Mouse (Mus musculus) adrenal gland, postnatal 10 days (tissue): ENCODE measurements around the gene 4930402H24Rik. TPM values are rescaled to one million over a fixed set of nuclear protein-coding genes. Genes with fewer than 3 reads are reported as not detected.

ENCODE experiments used
- DNase-seq: peaks from one replicate; pipeline ENCODE4 v3.0.0; 2021; ENCODE audit warnings: mixed read lengths
- total RNA-seq, 2 experiments: library from RNA; stranded (reverse); gene quantifications; 2 replicates each; pipeline ENCODE4 v1.2.3; 2021

Gene 4930402H24Rik
- total RNA-seq, 2 experiments from 2014 or later = 38.9 to 49.6 TPM

DNA sequence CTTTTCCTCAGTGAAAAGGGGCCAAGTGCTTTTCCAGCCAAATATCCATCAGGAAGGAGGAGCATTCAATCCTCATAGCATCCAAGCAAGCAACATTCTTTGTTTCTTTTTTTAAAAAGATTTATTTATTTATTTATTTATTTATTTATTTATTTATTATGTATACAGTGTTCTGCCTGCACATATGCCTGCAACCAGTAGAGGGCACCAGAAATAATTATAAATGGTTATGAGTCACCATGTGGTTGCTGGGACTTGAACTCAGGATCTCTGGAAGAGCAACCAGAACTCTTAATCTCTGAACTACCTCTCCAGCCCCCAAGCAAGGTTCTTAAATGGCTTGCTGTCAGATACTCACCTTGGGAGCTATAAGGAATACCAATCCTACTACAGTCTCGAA lies 93.7 kb downstream of the 4930402H24Rik start:
- DNase-seq = no peak

- DNase-seq = no peak
These were observed 101.1 kb downstream of the 4930402H24Rik start for GRCm38 (mm10) chr2:130805146-130805545.

GRCm38 (mm10) chr2:130803706-130804105 lies 102.5 kb downstream of the 4930402H24Rik start:
- no peak for DNase-seq

DNA sequence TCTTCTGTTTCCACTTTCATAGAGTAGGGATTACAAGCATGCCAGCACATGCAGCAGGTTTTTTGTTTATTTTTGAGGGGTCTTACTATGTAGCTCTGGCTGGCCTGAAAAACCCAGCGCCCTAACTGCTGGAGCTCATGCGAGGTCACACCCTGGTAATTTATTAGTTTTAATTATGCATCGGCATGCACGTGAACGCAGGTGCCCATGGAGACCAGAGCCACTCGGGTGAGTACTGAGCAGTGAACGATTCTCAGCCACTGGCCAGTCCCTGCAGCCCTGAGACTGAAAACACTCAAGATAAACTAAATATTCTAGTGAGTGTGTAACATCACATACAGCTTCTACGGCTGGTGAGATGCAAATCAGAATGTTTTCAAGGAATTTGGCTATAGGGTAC lies 110.5 kb downstream of the 4930402H24Rik start:
- DNase-seq = no peak

DNA sequence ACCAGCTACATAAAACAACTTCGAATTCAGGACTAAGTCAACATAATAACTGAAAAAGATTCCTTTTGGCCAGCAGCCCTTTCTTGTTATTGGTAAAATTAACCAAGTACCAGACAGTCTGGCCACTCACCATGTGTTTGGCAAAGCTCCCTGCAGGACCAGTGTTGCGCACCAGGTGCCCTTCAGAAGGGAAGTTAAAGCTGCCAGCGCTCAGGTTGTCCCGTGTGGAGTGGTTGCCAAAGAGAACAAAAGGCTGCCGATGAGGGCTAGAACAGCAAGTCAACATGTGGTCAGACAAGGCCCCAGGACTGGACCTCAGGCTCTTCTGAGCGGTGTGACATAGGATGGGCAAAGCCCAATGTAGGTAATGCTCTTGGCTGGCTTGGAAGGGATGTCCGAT lies 114.5 kb downstream of the 4930402H24Rik start:
- no peak for DNase-seq

DNA sequence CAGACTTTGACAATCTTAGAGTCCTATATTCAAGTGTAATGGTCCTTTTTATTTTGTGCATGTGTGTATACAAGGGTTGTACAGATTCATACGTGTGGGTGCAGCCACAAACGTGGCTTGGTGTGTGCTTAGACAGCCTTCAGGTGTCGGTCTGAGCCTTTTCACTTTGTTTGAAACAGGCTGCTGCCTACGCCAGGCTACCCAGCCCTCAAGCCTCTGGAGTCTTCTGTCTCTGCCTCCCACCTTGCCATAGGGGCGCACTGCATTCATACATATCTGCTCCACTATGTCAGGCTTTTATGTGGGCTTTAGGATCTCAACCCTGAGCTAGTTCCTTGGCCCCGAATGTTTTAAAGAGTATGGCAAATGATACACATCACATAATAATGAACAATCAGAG lies 116.6 kb downstream of the 4930402H24Rik start:
- DNase-seq = no peak

DNA sequence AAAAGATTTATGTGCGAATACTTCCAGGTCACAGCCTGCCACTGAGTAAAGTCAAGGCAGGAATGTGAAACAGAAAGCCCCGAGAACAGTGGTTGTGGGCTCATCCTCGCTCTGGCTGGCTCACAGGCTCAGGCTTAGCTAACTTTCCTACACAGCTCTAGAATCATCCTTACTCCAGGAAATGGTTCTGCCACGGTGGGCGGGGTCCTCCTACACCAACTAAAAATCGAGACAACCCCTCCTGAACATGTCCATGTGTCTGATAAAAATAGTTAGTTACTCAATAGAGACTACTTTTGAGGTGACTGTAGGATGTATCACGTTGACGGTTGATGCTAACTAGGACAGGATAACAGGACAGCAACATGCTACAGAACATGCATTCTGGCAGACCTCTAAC lies 117.2 kb downstream of the 4930402H24Rik start:
- DNase-seq = no peak

DNA sequence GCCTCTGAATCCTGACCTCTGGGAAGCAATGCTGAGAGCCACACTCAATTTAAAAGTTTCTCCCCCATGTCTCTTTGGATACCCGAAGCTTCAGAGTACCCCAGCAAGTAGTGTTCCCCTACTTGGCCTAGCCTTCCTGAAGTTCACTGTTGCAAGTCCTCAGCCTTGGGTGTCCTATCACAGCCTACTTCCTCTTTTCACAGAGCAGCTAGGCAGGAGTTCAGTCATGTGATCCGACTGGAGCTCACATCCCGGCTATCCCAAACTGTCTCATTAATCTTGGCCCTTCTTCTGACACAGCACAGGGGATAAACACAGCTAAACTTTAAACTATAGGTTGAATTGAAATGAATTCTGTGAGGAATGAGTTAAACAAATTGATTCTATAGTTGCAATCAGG lies 121.3 kb downstream of the 4930402H24Rik start:
- no peak for DNase-seq

DNA sequence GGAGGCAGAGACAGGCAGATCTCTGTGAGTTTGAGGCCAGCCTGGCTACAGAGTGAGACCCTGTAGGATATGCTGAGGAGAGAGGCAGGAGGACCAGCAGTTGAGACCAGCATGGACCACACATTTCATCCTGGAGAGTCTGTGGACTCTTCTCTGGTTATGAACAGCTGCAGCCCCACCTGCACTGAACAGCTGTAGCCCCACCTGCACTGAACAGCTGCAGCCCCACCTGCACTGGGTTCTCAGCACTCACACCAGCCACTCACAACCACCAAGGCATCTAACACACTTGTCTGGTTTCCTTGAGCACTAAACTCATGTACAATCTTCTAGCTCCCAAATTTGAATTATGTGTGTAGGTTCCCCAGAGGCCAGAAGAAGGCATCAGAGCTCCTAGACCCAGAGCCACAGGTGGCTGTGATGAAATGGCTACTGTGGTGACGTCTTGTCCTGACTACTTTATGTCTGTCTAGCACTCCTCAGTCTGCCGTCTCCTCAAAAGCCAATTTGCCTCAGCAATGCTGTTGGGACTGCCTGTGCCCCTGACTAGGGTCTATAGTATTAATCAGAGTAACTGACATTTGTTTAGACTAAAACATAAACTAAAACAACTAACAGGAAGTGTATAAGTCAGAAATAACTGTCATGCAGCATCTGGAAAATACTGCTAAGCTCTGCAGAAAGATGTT lies 125.4 kb downstream of the 4930402H24Rik start:
- DNase-seq = no peak

GRCm38 (mm10) chr2:130779935-130780334 lies 126.3 kb downstream of the 4930402H24Rik start:
- DNase-seq = no peak

DNA sequence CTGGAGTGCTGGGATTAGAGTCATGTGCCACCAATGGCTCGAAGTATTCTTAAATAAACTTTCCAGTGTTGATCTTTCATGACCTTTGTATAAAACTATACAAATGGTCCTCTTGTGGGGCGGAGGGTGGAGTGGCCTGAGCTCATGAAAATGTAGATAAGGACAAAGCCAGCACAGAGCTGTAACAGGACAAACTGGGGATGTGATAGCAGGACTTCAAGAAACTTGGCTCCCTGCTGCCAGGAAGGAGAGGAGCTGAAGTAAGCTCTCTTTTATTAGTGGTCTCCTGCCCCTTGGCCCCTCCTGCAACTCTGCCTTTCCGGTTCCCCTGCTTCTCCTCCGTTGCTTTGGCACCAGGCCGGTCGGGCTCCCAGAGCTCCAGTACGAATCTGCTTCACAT lies 129.6 kb downstream of the 4930402H24Rik start:
- DNase-seq = no peak

DNA sequence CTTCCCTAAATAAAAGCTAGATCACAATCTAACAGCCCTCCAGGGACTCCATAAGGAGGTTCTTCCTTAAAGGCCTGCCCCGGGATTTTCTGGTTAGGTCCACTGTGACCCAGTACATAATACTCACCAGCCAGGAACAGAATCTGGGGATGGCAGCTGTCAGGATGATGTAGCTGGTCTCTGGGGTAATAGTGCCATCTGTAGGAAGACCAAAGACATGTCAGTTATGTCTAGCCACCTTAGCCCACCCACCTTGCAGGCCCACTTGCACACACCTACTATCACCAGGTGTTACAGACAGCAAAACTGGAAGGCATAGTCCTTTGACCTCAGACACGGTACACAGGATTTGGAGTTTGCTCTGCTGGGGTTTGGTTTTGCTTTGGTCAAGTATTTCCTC lies 138.7 kb downstream of the 4930402H24Rik start:
- no peak for DNase-seq

DNA sequence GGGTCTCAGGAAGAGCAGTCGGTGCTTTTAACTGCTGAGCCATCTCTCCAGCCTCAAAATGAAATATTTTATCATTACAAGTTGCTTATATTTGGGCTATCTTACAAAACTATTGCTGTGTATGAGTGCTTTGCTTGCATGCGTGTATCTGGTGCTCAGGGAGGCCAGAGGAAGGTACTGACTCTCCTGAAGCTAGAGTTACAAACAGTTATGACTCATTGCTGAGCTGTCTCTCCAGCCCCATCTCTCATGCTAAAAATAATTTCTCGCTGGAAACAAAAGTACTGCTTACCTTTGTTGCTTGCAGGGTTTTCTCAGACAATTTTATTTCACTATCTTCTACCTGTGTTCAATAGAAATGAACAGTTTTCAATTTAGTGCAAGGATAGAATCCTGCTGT lies 140.8 kb downstream of the 4930402H24Rik start:
- DNase-seq = no peak

- DNase-seq = no peak
These were observed 145.3 kb downstream of the 4930402H24Rik start for GRCm38 (mm10) chr2:130760876-130761275.

DNA sequence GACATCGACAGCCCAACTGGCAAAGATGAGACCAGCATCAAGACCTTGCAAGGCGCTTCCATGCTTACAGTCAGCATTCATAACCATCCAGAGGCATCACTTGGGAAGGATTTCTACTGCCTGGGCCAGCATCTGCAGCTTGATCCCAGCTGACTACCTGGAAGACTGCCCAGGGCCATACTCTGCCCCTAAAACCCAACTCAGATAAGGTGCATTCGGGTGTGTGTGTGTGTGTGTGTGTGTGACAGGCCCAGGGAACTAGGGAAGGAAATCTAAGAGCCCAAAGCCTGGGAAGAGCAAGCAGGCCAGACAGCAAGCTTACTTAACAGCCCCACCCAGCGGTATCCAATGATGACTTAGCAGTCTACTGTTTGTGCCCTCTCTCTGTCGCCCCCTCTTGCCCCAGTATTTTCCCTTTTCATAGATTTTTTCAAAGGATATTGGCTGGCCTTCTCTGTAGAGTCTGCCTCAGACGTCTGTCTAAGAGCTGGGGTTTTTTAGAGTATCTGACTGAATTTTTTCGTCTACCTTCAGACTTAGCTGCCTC lies 151.1 kb downstream of the 4930402H24Rik start:
- DNase-seq = peak; percentile 8

DNA sequence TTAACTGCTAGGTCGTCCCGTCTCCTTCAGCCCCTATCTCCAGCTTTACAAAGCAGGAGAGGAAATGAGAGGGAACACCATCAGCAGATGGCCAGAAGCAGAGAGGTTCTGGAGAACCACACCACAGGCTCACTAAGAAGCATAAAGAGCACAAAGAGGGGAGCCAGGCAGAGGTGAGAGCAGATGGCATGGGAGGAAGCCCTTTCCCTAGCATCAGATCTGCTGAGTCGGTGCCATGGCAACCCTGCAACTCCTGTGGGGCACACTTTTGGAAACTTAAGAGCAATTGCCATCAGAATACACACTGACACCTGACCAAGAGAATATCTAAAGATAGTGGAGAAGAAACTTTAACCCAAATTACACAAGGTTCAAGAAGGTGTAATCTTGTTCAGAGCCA lies 151.6 kb downstream of the 4930402H24Rik start:
- DNase-seq = no peak

DNA sequence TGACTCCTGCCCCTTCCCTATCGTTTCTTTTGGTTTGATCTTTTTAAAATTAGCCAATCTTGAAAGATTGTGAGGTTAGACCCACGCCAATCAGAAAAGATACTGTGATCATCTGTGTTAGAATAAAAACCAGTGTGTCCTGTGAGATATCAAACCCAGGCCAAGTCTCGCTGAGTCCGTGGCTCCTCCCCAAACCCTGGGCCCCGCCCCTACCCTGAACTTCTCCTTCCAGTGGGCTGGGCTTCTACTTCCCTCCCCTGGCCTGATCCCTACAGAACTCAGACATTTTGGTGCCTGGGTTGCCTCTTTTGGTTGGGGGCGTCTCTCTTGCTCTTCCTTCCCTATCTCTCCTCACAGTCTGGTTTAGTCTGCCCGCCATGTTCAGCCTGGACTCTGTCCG lies 155.8 kb downstream of the 4930402H24Rik start:
- DNase-seq = peak; percentile 17

DNA sequence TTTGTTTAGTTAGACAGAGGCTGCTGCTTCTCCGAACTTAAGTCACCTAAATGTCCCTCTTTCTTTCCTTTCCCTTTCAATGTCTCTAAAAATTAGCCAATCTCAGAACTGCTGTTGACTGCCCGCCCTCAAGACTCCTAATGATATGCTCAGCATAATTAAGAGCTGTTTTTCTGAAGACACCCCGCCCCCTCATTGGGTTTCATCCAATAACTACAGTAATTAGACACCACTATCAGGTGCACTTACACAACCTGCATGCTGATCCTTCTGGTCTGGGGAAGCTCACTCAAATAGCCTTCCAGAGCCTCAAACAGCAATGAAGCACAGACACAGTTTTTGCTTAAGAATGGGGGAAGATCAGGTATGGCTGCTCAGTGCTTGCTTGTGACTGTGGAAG lies 156.5 kb downstream of the 4930402H24Rik start:
- DNase-seq = no peak

GRCm38 (mm10) chr2:130743576-130743975 lies 162.6 kb downstream of the 4930402H24Rik start:
- DNase-seq = no peak

DNA sequence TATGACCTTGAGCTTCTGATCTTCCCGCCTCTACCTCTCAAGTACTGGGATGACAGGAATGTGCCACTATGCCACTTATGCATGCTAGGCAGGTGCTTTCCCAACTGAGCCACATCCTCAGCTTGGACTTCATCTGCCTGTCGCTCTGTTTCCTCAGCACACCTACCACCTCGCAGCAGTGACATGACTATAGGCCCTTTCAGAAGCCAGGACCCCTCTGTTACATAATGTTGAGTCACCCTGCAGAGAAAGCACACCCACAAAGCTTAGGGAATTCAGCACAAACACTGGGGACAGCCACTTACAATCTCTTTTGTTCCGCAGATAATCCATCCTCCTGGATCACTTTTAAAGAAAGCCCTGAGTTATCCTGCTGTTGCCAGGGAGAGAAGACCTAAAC lies 166.1 kb downstream of the 4930402H24Rik start:
- no peak for DNase-seq

DNA sequence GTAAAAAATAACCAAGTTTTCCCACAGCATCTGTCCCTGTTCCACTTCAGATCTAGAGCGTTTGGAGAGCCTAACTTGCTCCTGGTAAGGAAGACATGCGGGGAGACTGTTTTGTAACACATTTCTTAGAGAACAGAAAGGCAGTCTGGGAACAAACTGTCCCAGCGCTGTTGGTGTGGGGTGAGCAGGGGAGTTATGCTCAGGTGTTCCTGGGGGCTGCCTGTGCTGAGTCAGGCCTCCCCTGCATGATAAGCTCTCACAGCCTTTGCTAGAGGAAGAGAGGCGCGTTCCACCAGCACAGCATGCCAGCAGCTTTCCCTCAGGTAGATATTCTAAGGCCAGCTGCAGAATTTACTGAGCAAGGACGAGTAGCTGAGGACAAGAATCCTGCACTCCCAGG lies 168.2 kb downstream of the 4930402H24Rik start:
- DNase-seq = no peak

GRCm38 (mm10) chr2:130735281-130735680 lies 170.9 kb downstream of the 4930402H24Rik start:
- DNase-seq = no peak

GRCm38 (mm10) chr2:130733444-130733843 lies 172.8 kb downstream of the 4930402H24Rik start:
- DNase-seq = no peak

DNA sequence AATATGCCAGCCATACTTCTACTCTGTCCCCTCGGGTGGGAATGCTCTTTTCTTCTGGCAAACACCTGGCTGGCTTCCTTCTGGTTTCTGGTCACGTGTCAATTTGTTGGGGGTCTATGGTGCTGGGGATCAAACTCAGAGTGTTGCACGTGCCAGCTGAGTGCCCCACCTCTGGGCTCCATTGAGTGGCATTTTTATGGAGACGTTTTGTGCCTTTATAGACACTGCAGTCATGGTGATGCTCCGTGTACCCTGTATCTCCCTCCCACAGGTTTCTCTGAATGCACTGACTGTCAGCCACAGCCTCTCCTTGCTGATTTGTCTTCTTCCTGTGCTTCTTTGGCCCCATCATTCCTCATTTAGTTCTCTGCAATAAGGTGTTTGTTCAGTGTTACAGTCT lies 174.4 kb downstream of the 4930402H24Rik start:
- no peak for DNase-seq
